Mouse (Mus musculus): ENCODE data around the gene Defb45.

DNA sequence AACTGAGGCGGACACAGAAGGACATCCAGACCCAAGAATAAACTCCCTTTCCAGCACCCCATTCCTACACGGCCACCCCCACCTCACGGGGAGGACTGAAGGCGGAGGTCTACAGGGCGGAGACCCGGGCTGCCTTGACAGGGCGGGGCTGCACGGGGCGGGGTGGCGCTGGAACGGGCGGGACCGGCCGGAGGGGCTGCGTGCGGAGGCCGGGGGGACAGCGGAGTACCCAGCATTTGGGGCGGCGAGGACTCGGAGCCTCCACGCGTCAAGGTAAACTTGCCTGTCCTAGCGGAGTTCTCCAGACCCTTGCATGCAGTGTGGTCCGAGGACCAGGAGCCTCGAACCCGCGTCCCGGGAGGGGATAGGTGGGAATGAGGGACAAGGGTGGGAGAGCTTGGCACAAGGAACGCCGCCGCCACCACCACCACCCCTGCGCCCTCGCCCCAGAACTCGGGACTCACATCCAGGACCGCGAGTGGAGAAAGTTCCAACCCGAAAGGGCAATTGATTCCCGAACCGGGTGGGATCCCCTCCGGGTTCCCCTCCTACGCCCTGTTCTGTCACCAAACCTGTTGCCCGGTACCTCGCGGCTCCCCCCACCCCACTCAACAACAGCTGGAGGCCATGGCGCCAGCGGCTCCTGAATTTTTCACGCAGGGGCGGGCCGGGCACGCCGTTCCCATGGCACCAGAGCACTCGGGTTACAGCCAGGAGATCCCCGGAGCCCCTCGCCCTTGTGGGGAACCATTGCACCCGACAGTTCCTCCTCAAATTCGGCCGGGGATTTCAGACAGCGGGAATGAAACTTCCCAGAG lies 27.8 kb upstream of the Defb45 start, which contains the start of gene Rem1:
- no peak for TF ChIP-seq CTCF (IDR thresholded peaks at IDR 0.05; ENCODE audit: control insufficient read depth, insufficient read depth, low read length)
- TF ChIP-seq POLR2A (IDR thresholded peaks at IDR 0.05; ENCODE audit: borderline replicate concordance, control insufficient read depth, low read depth, low read length): no peak

Measured in bone marrow, adult 2 months (tissue).